Mouse (Mus musculus): ENCODE measurements around the gene Spata1. TPM values are rescaled to one million over a fixed set of nuclear protein-coding genes. Genes with fewer than 3 reads are reported as not detected.

Spata1 gene
- total RNA-seq, 4 experiments from 2014 or later: 2.2 to 4.0 (median 3.0) TPM

- DNase-seq (ENCODE audit: low spot score in 2 of 2): no peak
Observed at GRCm38 (mm10) chr3:146419992-146420537, 79.5 kb downstream of the Spata1 start.

DNA sequence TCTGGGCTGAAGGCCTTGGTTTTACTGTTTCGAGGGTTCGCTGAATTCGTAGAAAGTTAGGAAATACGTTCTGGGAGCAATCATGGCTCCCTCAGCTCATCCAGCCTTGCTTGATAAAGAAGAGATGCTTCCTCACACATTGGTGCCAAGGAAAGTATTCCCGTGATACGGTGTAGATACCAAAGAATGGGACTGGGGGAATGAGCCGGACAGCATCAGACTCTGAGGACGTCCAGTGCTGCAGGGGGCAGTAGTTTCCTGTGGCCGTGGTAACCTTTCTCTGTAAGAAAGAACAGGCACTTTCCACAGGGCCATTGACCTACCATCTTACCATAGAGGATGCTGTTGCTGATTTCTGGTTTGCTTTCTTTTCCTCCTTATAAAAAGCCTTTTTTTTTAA, 80.0 kb downstream of the Spata1 start:
- DNase-seq (ENCODE audit: low spot score in 2 of 2): no peak

GRCm38 (mm10) chr3:146418901-146419300, 80.7 kb downstream of the Spata1 start:
- DNase-seq (ENCODE audit: low spot score in 2 of 2): no peak

GRCm38 (mm10) chr3:146417873-146418272, 81.7 kb downstream of the Spata1 start:
- no peak for DNase-seq (ENCODE audit: low spot score in 2 of 2)

GRCm38 (mm10) chr3:146414555-146414954, 85.0 kb downstream of the Spata1 start:
- DNase-seq (ENCODE audit: low spot score in 2 of 2): no peak

DNA sequence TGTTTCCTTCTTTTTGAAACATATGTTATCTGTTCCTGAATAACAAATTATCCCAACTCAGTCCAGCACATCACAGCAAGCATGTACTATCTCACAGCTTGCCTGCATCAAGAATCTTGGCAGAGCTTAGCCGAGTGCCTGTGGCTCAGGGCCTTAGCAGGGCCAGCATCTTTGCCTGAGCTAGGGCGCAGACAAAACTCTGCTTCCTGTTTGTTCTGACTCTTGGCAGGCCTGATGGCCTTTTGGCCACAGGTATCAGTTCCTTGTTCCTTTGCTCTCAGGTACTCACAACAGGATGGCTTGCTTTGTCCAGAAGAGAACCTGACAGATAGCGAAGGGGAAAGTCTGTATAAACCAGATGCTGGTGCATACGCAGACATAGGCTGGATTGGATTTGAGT, 85.6 kb downstream of the Spata1 start:
- no peak for DNase-seq (ENCODE audit: low spot score in 2 of 2)

DNA sequence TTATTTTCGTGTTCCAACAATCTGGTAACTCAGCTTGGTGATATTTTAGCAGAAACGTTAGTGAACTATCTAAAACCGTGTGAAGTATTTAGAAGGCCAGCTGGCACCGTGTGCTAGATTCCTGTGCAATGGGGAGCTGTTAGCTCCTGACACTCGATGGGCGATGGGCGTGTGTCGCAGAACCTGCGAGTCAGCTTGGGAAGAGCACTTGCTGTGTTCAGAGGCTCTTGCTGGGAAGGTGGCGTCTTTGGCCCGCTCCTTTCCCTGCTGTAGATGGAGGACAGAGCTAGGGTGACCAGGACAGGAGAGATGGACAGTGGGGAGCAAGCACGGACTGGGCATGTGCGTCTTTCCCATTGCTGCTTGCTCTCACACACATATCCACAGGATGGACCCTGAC, 86.5 kb downstream of the Spata1 start:
- DNase-seq (ENCODE audit: low spot score in 2 of 2): no peak

DNA sequence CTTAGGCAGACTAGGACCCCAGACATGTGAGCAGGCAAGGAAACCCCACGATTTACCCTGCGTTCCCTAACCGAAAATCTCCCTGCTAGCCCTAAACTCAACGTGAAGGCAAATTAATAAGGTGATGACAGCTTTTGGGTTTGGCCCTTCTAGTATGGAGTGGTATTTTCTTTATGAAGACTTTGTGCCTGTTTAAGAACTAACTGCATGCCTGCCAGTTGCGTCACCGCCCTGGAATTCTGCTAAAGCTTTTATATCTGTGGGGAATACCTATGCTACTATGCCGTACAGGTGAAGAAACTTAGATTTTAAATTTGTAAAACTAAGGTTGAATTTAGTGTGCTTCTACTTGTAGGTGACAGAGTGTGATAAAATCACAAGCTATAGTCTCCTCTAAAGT, 87.1 kb downstream of the Spata1 start:
- DNase-seq (ENCODE audit: low spot score in 2 of 2): no peak

DNA sequence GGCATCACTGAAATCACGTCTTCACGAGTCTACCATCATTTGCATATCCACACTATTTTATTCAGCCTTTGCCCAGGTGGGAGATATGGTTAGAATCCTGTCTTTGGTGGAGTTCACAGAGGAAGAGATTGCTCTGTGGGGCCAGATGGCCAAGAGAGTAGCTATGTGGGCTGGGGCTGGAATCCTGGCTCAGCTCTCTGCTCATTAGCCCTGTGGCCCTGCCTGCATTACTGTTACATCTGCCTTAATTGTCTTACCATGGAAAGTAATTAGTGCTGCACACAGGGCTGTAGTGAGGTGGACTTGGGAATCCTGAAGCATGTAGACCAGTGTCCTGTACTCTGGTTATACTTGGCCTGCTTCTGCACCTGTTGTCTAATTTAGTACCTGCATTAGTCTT, 87.5 kb downstream of the Spata1 start:
- DNase-seq (ENCODE audit: low spot score in 2 of 2): no peak

DNA sequence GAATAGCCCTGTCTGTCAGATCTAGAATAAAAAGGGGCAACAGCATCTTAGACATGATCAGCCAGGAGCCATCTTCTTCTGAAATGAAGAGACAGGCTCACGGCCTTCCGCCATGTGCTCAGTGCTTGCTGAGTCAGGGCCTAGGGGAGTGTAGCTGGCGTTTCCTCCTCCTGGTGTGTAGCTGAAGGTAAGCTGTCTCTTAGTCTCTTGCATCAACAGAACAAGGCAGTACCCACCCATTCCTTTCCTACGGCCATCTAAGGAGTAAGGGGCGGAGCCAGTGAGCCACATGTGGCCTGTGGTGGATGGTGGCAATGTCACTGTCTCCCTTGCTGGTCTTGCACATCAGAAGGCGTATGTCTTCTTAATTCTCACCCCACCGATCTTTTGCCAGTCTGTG, 89.4 kb downstream of the Spata1 start:
- DNase-seq (ENCODE audit: low spot score in 2 of 2): no peak

Other genes starting within 250 kb of the Spata1 start
- gene Ssx2ip, start 95.1 kb downstream of the Spata1 start, total RNA-seq (2022): 10 to 100 TPM; 81.7 to 96.1 (median 89.0) TPM
- gene Ctbs, start 50.0 kb downstream of the Spata1 start, total RNA-seq (2022): 10 to 100 TPM in 1 of 4 experiments, 1 to 10 TPM in 3; 5.9 to 10.5 (median 9.7) TPM
- gene Gng5, start 54 bp upstream of the Spata1 start, total RNA-seq (2022): 10 to 100 TPM; 43.0 to 60.5 (median 49.9) TPM
- 10 to 100 TPM; 17.3 to 19.8 (median 17.8) TPM for gene Rpf1, start 21.7 kb upstream of the Spata1 start, total RNA-seq (2022)
- under 1 TPM; 0.30 to 0.72 (median 0.50) TPM for gene Uox, start 70.7 kb upstream of the Spata1 start, total RNA-seq (2022)
- gene Dnase2b, start 115.8 kb upstream of the Spata1 start, total RNA-seq (2022): not detected
- gene 4930503B20Rik, start 151.6 kb upstream of the Spata1 start, total RNA-seq (2022): not detected
- gene Samd13, start 185.8 kb upstream of the Spata1 start, total RNA-seq (2022): under 1 TPM; 0.23 to 0.49 (median 0.45) TPM

Measured in left cerebral cortex, adult 8-10 months (tissue).